Mouse (Mus musculus) mature B cell (primary cell): ENCODE data around the gene Sept8.

Source experiments
- in situ Hi-C: fragments of 300-500 bp; cut with MboI; formaldehyde crosslinking; loops from 2 replicates; pipeline ENCODE4 v1.14.3; 2019

Gene Sept8

GRCm38 (mm10) chr11:53519207-53520121 lies at the start of gene Sept8:
TSS of gene Sept8 (plus strand) at chr11:53519257.
- in situ Hi-C loops, result no loop called here

GRCm38 (mm10) chr11:53469294-53469967 lies 49.6 kb upstream of the Sept8 start:
- in situ Hi-C loops, result no loop called here

GRCm38 (mm10) chr11:53469968-53470695 lies 48.9 kb upstream of the Sept8 start, which contains the start of gene Gm9837:
TSS of gene Gm9837 (minus strand) at chr11:53470479.
- in situ Hi-C loops, result no loop called here

GRCm38 (mm10) chr11:53472709-53473108 lies 46.3 kb upstream of the Sept8 start:
- in situ Hi-C loops, result no loop called here

- in situ Hi-C loops, result no loop called here
These were observed 43.4 kb upstream of the Sept8 start for GRCm38 (mm10) chr11:53475620-53476019.

GRCm38 (mm10) chr11:53477833-53478232 lies 41.2 kb upstream of the Sept8 start:
- in situ Hi-C loops, result no loop called here

GRCm38 (mm10) chr11:53478383-53479170 lies 40.5 kb upstream of the Sept8 start:
- in situ Hi-C loops, result no loop called here

- in situ Hi-C loops, result no loop called here
These were observed 39.8 kb upstream of the Sept8 start for GRCm38 (mm10) chr11:53479171-53479782.

- in situ Hi-C loops, result no loop called here
These were observed 39.2 kb upstream of the Sept8 start, which contains the start of the genes Gm9945 and Sowaha for GRCm38 (mm10) chr11:53479783-53480301. TSS of gene Gm9945 (plus strand) at chr11:53480166. TSS of gene Sowaha (minus strand) at chr11:53480274.

- in situ Hi-C loops, result no loop called here
These were observed 37.8 kb upstream of the Sept8 start for GRCm38 (mm10) chr11:53481088-53481730.

- in situ Hi-C loops, result no loop called here
These were observed 35.7 kb upstream of the Sept8 start for GRCm38 (mm10) chr11:53483159-53483891.

- in situ Hi-C loops, result no loop called here
These were observed 33.3 kb upstream of the Sept8 start for GRCm38 (mm10) chr11:53485719-53486118.

GRCm38 (mm10) chr11:53486351-53486750 lies 32.7 kb upstream of the Sept8 start:
- in situ Hi-C loops, result no loop called here

- in situ Hi-C loops, result no loop called here
These were observed 32.0 kb upstream of the Sept8 start for GRCm38 (mm10) chr11:53486822-53487594.

GRCm38 (mm10) chr11:53489007-53489406 lies 30.1 kb upstream of the Sept8 start:
- in situ Hi-C loops, result no loop called here

GRCm38 (mm10) chr11:53489421-53489820 lies 29.6 kb upstream of the Sept8 start:
- in situ Hi-C loops, result no loop called here

GRCm38 (mm10) chr11:53491954-53492401 lies 27.1 kb upstream of the Sept8 start:
- in situ Hi-C loops, result no loop called here

- in situ Hi-C loops, result no loop called here
These were observed 25.7 kb upstream of the Sept8 start for GRCm38 (mm10) chr11:53493243-53493955.
